In genomic region chr3:104383681-104384341, GRCm38 (mm10) we compare ENCODE assay signal across 8 mouse cellular contexts.
DNase-seq lines count a peak whose midpoint lies in the region; ATAC-seq lines count a peak whose summit lies in the region.

No protein-coding gene starts in this region.

- no peaks in the 10 kb centered on the region for H3K36me3 ChIP-seq in heart, embryonic 15.5 days

- peak overlapping the region; percentile 17; the same call in 1 of the 2 replicates for H3K9ac ChIP-seq in heart, embryonic 15.5 days

- 0 out of 2 replicates have a peak overlapping the region, but pooled peaks have one; percentile 1 for H3K4me3 ChIP-seq in heart, embryonic 15.5 days

- peak overlapping the region; percentile 32 for H3K4me2 ChIP-seq in heart, embryonic 15.5 days

- no peaks in the 10 kb centered on the region for H3K9me3 ChIP-seq in heart, embryonic 15.5 days (replicated peaks)

- intact Hi-C loops in left cerebral cortex, postnatal 25 days (cut with DNase I): loop anchor here (5.0 kb wide), 1 partner anchor 48 kb away; no protein-coding TSS in a partner anchor

- peak overlapping the region; percentile 88 for H3K27ac ChIP-seq in heart, embryonic 15.5 days

- H3K27me3 ChIP-seq in heart, embryonic 15.5 days: no peaks in the 10 kb centered on the region

- DNase-seq in frontal cortex, postnatal 25 days (ENCODE audit: low spot score in 2 of 2): no peak
- DNase-seq in brain, adult 2 months (ENCODE audit: low read depth, low spot score): peak; percentile 76
- peak; percentile 46 to 83 for DNase-seq in left cerebral cortex, postnatal 25 days (ENCODE audit: low spot score in 2 of 2)
- DNase-seq in testis, postnatal 14 days (ENCODE audit: low spot score): no peak
- no peak for DNase-seq in thymus, postnatal 0 days (ENCODE audit: low spot score)
- no peak for DNase-seq in spleen, adult 12 weeks (ENCODE audit: low spot score)

- WGBS in heart, embryonic 15.5 days: 35% methylated on average over 9 of the region's 9 CpGs

- H3K4me1 ChIP-seq in heart, embryonic 15.5 days (replicated peaks): peaks cover 36% of the 10 kb centered on the region

- peak; percentile 90 for ATAC-seq in frontal cortex, adult (ENCODE audit: low TSS enrichment)
- no peak for ATAC-seq in heart, embryonic 15.5 days (replicated peaks; ENCODE audit: insufficient number of reproducible peaks, insufficient read depth, low FRiP score, low read depth)

Comparison
In these comparisons a context has a peak if more than half of its experiments do, and no peak if none do; other contexts are left out.
1. DNase-seq: peak in brain, adult 2 months (single experiment) and left cerebral cortex, postnatal 25 days (2 of 2); none in frontal cortex, postnatal 25 days (0 of 2), testis, postnatal 14 days (single experiment), thymus, postnatal 0 days (single experiment) and spleen, adult 12 weeks (single experiment).